Mouse (Mus musculus): ENCODE data around the gene Podn. TPM values are rescaled to one million over a fixed set of nuclear protein-coding genes. Genes with fewer than 3 reads are reported as not detected.

The Podn gene
- polyA plus RNA-seq, 3 experiments from 2014 or later: not detected

- ATAC-seq: no peak
Measured at GRCm38 (mm10) chr4:108077224-108077955, 18.9 kb downstream of the Podn start.

GRCm38 (mm10) chr4:108074204-108074823 lies 21.9 kb downstream of the Podn start:
- no peak for ATAC-seq

GRCm38 (mm10) chr4:108072086-108072485 lies 24.2 kb downstream of the Podn start:
- ATAC-seq: no peak

- ATAC-seq: peak; percentile 100
Measured at GRCm38 (mm10) chr4:108071235-108071901, 24.9 kb downstream of the Podn start.

GRCm38 (mm10) chr4:108070723-108071122 lies 25.5 kb downstream of the Podn start:
- ATAC-seq: no peak

- ATAC-seq: no peak
Measured at GRCm38 (mm10) chr4:108070286-108070685, 26.0 kb downstream of the Podn start.

GRCm38 (mm10) chr4:108068081-108068480 lies 28.2 kb downstream of the Podn start:
- ATAC-seq: no peak

GRCm38 (mm10) chr4:108067261-108067660 lies 29.0 kb downstream of the Podn start:
- no peak for ATAC-seq

- no peak for ATAC-seq
Measured at GRCm38 (mm10) chr4:108066569-108066968, 29.7 kb downstream of the Podn start.

- ATAC-seq: no peak
Measured at GRCm38 (mm10) chr4:108065176-108065844, 30.9 kb downstream of the Podn start.

- no peak for ATAC-seq
Measured at GRCm38 (mm10) chr4:108063616-108064015, 32.6 kb downstream of the Podn start.

- no peak for ATAC-seq
Measured at GRCm38 (mm10) chr4:108062524-108062923, 33.7 kb downstream of the Podn start.

- ATAC-seq: no peak
Measured at GRCm38 (mm10) chr4:108060774-108061173, 35.5 kb downstream of the Podn start.

GRCm38 (mm10) chr4:108059601-108060379 lies 36.5 kb downstream of the Podn start:
- no peak for ATAC-seq

GRCm38 (mm10) chr4:108058166-108058565 lies 38.1 kb downstream of the Podn start:
- no peak for ATAC-seq

- ATAC-seq: no peak
Measured at GRCm38 (mm10) chr4:108057247-108057646, 39.0 kb downstream of the Podn start.

GRCm38 (mm10) chr4:108055873-108056272 lies 40.4 kb downstream of the Podn start:
- ATAC-seq: no peak

GRCm38 (mm10) chr4:108052673-108053072 lies 43.6 kb downstream of the Podn start:
- no peak for ATAC-seq

GRCm38 (mm10) chr4:108051687-108052274 lies 44.5 kb downstream of the Podn start:
- no peak for ATAC-seq

- no peak for ATAC-seq
Measured at GRCm38 (mm10) chr4:108046136-108046535, 50.1 kb downstream of the Podn start.

- no peak for ATAC-seq
Measured at GRCm38 (mm10) chr4:108045136-108046107, 50.8 kb downstream of the Podn start.
